Mouse (Mus musculus) midbrain, postnatal 0 days (tissue): ENCODE results near the gene Usp35. TPM values are rescaled to one million over a fixed set of nuclear protein-coding genes. Genes with fewer than 3 reads are reported as not detected.
A peak's percentile ranks its signal among the peaks of the same experiment; 100 is the strongest.

Source experiments
- ATAC-seq: fragments of 200-750 bp; cut with Nextera tagmentation; 2 replicates; pipeline ENCODE4 v1.8.0; 2017; ENCODE audit warnings: moderate number of reproducible peaks, mild to moderate bottlenecking, moderate TSS enrichment, moderate library complexity; ENCODE audit not compliant: low FRiP score
- DNase-seq: peaks from one replicate; pipeline ENCODE4 v3.0.0-alpha.2; 2015; ENCODE audit warnings: low spot score
- H3K27ac ChIP-seq: fragments of 300-500 bp; sonication (generic); 2 replicates; pipeline ENCODE4 v1.5.1; 2014; ENCODE audit warnings: low read depth, mild to moderate bottlenecking, low read length, mixed read lengths
- H3K27me3 ChIP-seq: fragments of 300-500 bp; sonication (generic); 2 replicates; pipeline ENCODE4 v1.6.1; 2014; ENCODE audit warnings: low read length, control low read depth, mixed read lengths; ENCODE audit not compliant: insufficient read depth
- H3K36me3 ChIP-seq: fragments of 300-500 bp; sonication (generic); 2 replicates; pipeline ENCODE4 v1.6.1; 2014; ENCODE audit warnings: low read length, control low read depth, mixed read lengths; ENCODE audit not compliant: insufficient read depth
- H3K4me1 ChIP-seq: fragments of 300-500 bp; sonication (generic); 2 replicates; pipeline ENCODE4 v1.6.1; 2014; ENCODE audit warnings: mild to moderate bottlenecking, control low read depth, antibody characterized with exemption, low read length, mixed read lengths; ENCODE audit not compliant: insufficient read depth
- H3K4me2 ChIP-seq: fragments of 300-500 bp; sonication (generic); 2 replicates; pipeline ENCODE4 v1.6.1; 2014; ENCODE audit warnings: low read depth, mild to moderate bottlenecking, low read length, mixed read lengths; ENCODE audit not compliant: poor library complexity, severe bottlenecking
- H3K4me3 ChIP-seq: fragments of 300-500 bp; sonication (generic); 2 replicates; pipeline ENCODE4 v1.5.1; 2014; ENCODE audit warnings: low read depth, mild to moderate bottlenecking, low read length, moderate library complexity
- H3K9ac ChIP-seq: fragments of 300-500 bp; sonication (generic); replicated peaks from 2 replicates; pipeline ENCODE4 v1.6.1; 2014; ENCODE audit warnings: mild to moderate bottlenecking, low read length, moderate library complexity, mixed read lengths; ENCODE audit not compliant: poor library complexity, severe bottlenecking
- H3K9me3 ChIP-seq: fragments of 300-500 bp; sonication (generic); 2 replicates; pipeline ENCODE4 v1.6.1; 2016; ENCODE audit warnings: low read length, control low read depth
- CTCF ChIP-seq: IDR thresholded peaks from 2 replicates; pipeline ENCODE4 v1.5.1; 2016; ENCODE audit warnings: antibody characterized with exemption, mild to moderate bottlenecking
- WGBS: fragments of 180-500 bp; shearing (Covaris S2); extraction: QIAGEN DNeasy Blood & Tissue Kit; methylation state at CpG from one replicate; pipeline ENCODE4 v1.1.7; 2014; 5-methylcytosine and 5-hydroxymethylcytosine counted together
- polyA plus RNA-seq: library from polyadenylated mRNA; unstranded; fragments of >200 nt; fragmentation: Nextera tagmentation; extraction: Ambion mirVana; gene quantifications from 2 replicates; pipeline ENCODE4 v1.2.1, GENCODE M21; 2015
- total RNA-seq: library from RNA; depleted of rRNA; stranded (reverse); fragments of >200 nt; gene quantifications from 2 replicates; pipeline ENCODE4 v1.2.3, GENCODE M21; 2014

Gene Usp35
- total and polyA plus RNA-seq, 2 experiments from 2014 or later = 2.9 to 13.4 TPM

DNA sequence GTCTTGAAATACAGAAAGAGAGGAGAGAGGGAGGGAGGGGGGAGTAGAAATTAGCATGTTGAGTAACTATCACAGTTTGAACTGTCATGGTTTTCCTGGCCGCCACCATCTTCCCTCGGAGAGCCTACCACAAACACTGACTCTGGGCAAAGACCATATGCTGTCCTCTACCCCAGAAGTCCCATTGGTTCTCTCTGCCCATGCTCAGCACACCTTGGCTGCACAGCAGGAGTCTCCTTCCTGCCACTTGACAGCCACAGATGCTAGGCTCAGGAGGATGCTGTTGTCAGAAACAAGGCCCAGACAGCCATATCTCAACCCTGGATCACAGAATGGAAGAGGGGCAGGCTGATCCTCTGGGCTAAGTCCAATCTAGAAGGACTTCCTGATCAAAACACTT, 2.6 kb upstream of the Usp35 start:
- ATAC-seq = no peak
- Histone ChIP-seq H3K27me3 (no peaks in the 10 kb centered on the region), H3K27ac (no peak overlapping the region), H3K4me2 (no peak overlapping the region), H3K4me3 (no peak overlapping the region), H3K36me3 (no peaks in the 10 kb centered on the region), H3K4me1 (peaks cover 10% of the 10 kb centered on the region; the same call in 1 of the 2 replicates), H3K9me3 (no peaks in the 10 kb centered on the region), H3K9ac (no peak overlapping the region)
- 96% methylated on average over 2 of the region's 2 CpGs for WGBS
- no peak for DNase-seq
- TF ChIP-seq CTCF = no peak

DNA sequence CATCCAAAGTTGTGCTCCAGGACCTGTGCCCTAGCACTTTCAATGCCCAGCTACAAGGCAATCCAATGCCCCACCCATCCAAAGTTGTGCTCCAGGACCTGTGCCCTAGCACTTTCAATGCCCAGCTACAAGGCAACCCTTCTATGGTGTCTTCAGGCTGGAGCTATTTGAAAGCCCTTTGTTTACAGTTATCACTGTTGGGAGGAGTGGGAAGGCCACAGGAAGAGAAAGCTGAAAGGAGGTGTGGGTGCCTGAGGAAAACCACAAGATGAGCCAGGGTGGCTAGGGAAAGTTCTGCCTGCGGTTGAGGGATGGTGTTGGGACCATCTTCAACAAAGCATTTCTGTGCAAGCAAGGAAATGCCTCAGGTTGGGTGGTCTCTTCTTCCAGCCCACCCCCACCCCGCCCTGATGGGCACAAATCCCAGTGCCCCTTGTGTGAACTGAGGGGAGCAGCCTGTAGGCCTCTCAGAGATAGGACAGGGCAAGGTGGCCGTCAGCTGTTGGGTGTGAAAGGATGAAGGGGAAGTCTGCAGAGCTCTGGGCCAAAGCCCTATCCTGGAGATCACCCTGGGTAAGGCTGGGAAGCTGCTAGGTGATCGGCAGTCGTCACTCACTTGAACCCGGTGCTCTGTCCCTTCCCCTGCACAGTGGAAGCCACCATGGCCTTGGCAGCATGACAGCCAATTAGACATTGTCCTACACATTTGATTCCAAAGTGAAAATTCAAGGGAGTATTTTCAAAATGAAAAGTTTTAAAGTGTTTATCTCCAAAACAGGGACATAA, 1.5 kb upstream of the Usp35 start:
- no peak overlapping the region for H3K9ac ChIP-seq
- peak overlapping the region; percentile 84 for H3K4me3 ChIP-seq
- H3K27ac ChIP-seq = no peak overlapping the region
- peaks cover 16% of the 10 kb centered on the region for H3K4me1 ChIP-seq
- DNase-seq (no peak), ATAC-seq (no peak)
- WGBS = 89% methylated on average over 6 of the region's 6 CpGs
- no peaks in the 10 kb centered on the region for H3K9me3 ChIP-seq
- peak overlapping the region; percentile 67 for H3K4me2 ChIP-seq
- H3K27me3 ChIP-seq = no peaks in the 10 kb centered on the region
- no peak for TF ChIP-seq CTCF
- H3K36me3 ChIP-seq = no peaks in the 10 kb centered on the region

DNA sequence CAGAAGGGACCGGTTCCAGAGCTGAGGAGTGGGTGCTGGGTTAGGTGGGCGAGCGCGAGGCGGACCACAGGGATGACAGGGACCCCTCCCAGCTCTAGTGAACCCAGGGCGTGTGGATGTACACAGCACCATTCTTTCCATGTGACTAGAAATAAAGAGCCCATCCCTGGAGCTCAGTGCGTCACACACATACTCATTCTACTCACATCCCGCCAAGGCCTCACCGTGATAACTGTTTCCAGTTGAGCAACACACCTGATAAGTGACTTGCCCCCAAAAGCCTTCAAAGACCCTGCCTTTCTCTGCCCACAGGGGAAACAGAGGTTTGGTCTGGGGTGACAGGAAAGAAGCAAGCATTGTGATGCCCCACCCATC, 834 bp upstream of the Usp35 start:
- no peaks in the 10 kb centered on the region for H3K9me3 ChIP-seq
- DNase-seq (no peak), ATAC-seq (peak; percentile 72)
- H3K9ac ChIP-seq = peak overlapping the region; percentile 81
- no peak for TF ChIP-seq CTCF
- 4% methylated on average over 9 of the region's 9 CpGs for WGBS
- peaks cover 16% of the 10 kb centered on the region for H3K4me1 ChIP-seq
- H3K4me2 ChIP-seq = peak overlapping the region; percentile 67
- no peaks in the 10 kb centered on the region for H3K36me3 ChIP-seq
- H3K27ac ChIP-seq = peak overlapping the region; percentile 60
- peak overlapping the region; percentile 84 for H3K4me3 ChIP-seq
- no peaks in the 10 kb centered on the region for H3K27me3 ChIP-seq

DNA sequence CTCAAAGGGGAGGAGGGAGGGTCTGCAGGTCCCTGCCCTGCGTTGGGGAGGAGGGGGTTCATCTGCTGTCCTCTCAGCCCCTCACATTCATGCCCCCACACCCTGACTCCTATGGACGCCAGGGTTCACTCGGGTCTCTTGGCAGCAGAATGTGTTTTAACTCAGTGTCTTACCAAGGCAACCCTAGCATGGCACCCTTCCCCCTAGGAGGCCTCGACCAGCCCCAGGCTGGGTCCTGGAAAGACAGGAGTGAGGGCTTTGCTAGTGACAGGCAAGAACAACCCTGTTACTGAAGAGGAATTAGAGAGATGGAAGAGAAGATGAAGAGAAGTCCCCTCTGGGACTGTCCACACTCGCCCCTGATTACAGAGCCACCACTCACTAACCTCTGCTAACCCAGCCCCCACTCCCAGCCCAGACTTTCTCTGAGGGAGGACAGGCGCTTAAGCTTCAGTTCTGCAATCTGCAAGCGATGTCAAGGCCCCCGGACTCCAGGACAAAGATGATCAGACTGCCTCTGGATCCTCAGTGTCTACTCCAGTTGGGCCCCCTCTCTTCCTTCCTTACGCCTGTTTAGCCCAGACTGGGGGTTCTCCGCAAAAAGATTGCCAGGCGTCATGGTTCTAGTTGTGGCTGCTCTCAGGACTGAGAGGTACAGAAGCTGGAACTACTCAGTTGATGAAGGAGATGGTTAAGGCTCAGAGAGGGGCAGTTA, 732 bp downstream of the Usp35 start:
- H3K4me3 ChIP-seq = peak overlapping the region; percentile 84
- H3K9me3 ChIP-seq = no peaks in the 10 kb centered on the region
- no peaks in the 10 kb centered on the region for H3K36me3 ChIP-seq
- peak overlapping the region; percentile 81 for H3K9ac ChIP-seq
- 0 out of 2 replicates have a peak, but pooled peaks cover 7% of the 10 kb centered on the region for H3K27me3 ChIP-seq
- DNase-seq (no peak), ATAC-seq (no peak)
- no peak overlapping the region for H3K27ac ChIP-seq
- peak overlapping the region; percentile 67 for H3K4me2 ChIP-seq
- peaks cover 16% of the 10 kb centered on the region for H3K4me1 ChIP-seq
- TF ChIP-seq CTCF = no peak
- 63% methylated on average over 11 of the region's 11 CpGs for WGBS

DNA sequence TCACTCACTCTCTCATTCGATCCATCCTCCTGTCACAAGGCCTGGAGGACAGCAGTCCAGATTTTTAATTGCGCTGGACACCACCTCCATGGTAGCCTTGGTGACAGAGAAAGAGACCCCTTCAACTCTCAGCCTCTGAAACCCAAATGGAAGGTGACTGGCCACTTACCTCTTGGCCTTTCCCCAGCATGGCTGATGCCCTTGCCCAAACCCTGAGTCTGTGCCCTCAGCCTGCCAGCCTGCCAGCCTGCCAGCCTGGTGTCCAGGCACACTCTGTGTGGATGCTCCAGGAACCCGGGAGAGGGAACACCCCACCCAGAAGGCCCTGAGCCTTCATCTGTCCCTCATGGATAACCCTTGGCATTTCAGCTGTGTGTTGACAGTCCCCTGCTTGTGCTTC, 2.1 kb downstream of the Usp35 start:
- Histone ChIP-seq H3K9ac (no peak overlapping the region), H3K27ac (no peak overlapping the region), H3K36me3 (peaks cover 5% of the 10 kb centered on the region; the same call in 1 of the 2 replicates), H3K4me1 (peaks cover 16% of the 10 kb centered on the region), H3K4me2 (no peak overlapping the region), H3K9me3 (no peaks in the 10 kb centered on the region), H3K4me3 (no peak overlapping the region), H3K27me3 (peaks cover 18% of the 10 kb centered on the region; the same call in 1 of the 2 replicates)
- no peak for TF ChIP-seq CTCF
- WGBS = 80% methylated on average over 3 of the region's 3 CpGs
- no peak for DNase-seq
- no peak for ATAC-seq
